In genomic region chr11:79001871-79002270, GRCm38 (mm10) we compare ENCODE assay signal across 14 mouse cellular contexts. TPM values are rescaled to one million over a fixed set of nuclear protein-coding genes. Genes with fewer than 3 reads are reported as not detected.
DNase-seq lines count a peak whose midpoint lies in the region; ATAC-seq lines count a peak whose summit lies in the region.
"Had no signal": no experiment of that assay in that cellular context is flagged by ENCODE, and none has a peak within 500 bp of the region (broad histone marks: within the 10 kb centered on the region; RNA-seq: fewer than 3 reads in every experiment).

No protein-coding gene starts in this region.

- no peaks in the 10 kb centered on the region for H3K27me3 ChIP-seq in heart, embryonic 16.5 days (ENCODE audit: control insufficient read depth, insufficient read depth, low read length)
- no peaks in the 10 kb centered on the region for H3K27me3 ChIP-seq in intestine, embryonic 15.5 days (replicated peaks)
- H3K27me3 ChIP-seq in stomach, embryonic 16.5 days (ENCODE audit: control insufficient read depth, insufficient read depth, low read length) = no peaks in the 10 kb centered on the region
- H3K27me3 ChIP-seq: CH12.LX; forebrain, embryonic 15.5 days had no signal

- H3K27ac ChIP-seq in heart, embryonic 16.5 days (ENCODE audit: low read length) = peak overlapping the region; percentile 87
- H3K27ac ChIP-seq in intestine, embryonic 15.5 days = peak overlapping the region; percentile 61
- H3K27ac ChIP-seq in stomach, embryonic 16.5 days (ENCODE audit: low read length) = peak overlapping the region; percentile 85; the same call in 1 of the 2 replicates
- H3K27ac ChIP-seq: forebrain, embryonic 15.5 days; hindbrain, embryonic 14.5 days had no signal

- no peak overlapping the region for H3K4me3 ChIP-seq in heart, embryonic 16.5 days (ENCODE audit: low read length)
- no peak overlapping the region for H3K4me3 ChIP-seq in intestine, embryonic 15.5 days (replicated peaks)
- no peak overlapping the region for H3K4me3 ChIP-seq in stomach, embryonic 16.5 days (replicated peaks; ENCODE audit: low read length)
- H3K4me3 ChIP-seq: forebrain, embryonic 15.5 days had no signal

- no peak overlapping the region for H3K9ac ChIP-seq in heart, embryonic 16.5 days (ENCODE audit: low read length)
- no peak overlapping the region for H3K9ac ChIP-seq in intestine, embryonic 15.5 days
- H3K9ac ChIP-seq in stomach, embryonic 16.5 days (ENCODE audit: low read length) = no peak overlapping the region
- H3K9ac ChIP-seq: forebrain, embryonic 15.5 days; hindbrain, embryonic 14.5 days had no signal

- no peak overlapping the region for H3K4me2 ChIP-seq in heart, embryonic 16.5 days (ENCODE audit: low read depth, low read length)
- no peak overlapping the region for H3K4me2 ChIP-seq in intestine, embryonic 15.5 days (replicated peaks)
- H3K4me2 ChIP-seq in stomach, embryonic 16.5 days (ENCODE audit: low read depth, low read length) = no peak overlapping the region
- H3K4me2 ChIP-seq: forebrain, embryonic 15.5 days; hindbrain, embryonic 14.5 days; midbrain, embryonic 11.5 days had no signal

- DNase-seq in heart, adult 9 months (ENCODE audit: low spot score in 2 of 2) = no peak
- peak; percentile 63 for DNase-seq in retina, adult 2 months (ENCODE audit: low read depth, low spot score)
- DNase-seq in retina, embryonic 14.5 days (ENCODE audit: low spot score) = no peak
- DNase-seq in c-Kit-positive CD71-positive TER-119-positive erythroid progenitor cells, embryonic 14.5 days (ENCODE audit: low spot score) = no peak
- DNase-seq: adrenal gland, adult 8-10 months; left cerebral cortex, postnatal 4 days; spleen, adult 18-20 months had no signal

- 78% methylated on average over 4 of the region's 4 CpGs for WGBS in heart, embryonic 16.5 days
- 61% methylated on average over 4 of the region's 4 CpGs for WGBS in intestine, embryonic 15.5 days
- WGBS in stomach, embryonic 16.5 days = 76% methylated on average over 4 of the region's 4 CpGs

- peaks cover 8% of the 10 kb centered on the region for H3K4me1 ChIP-seq in heart, embryonic 16.5 days (ENCODE audit: control insufficient read depth, insufficient read depth, low read length)
- peaks cover 23% of the 10 kb centered on the region for H3K4me1 ChIP-seq in intestine, embryonic 15.5 days (replicated peaks)
- peaks cover 13% of the 10 kb centered on the region for H3K4me1 ChIP-seq in stomach, embryonic 16.5 days (ENCODE audit: control insufficient read depth, insufficient read depth, low read length)
- H3K4me1 ChIP-seq: forebrain, embryonic 15.5 days had no signal

- 0 out of 2 replicates have a peak, but pooled peaks cover 3% of the 10 kb centered on the region for H3K9me3 ChIP-seq in heart, embryonic 16.5 days (replicated peaks; ENCODE audit: control insufficient read depth, low read length)
- no peaks in the 10 kb centered on the region for H3K9me3 ChIP-seq in intestine, embryonic 15.5 days
- no peaks in the 10 kb centered on the region for H3K9me3 ChIP-seq in stomach, embryonic 16.5 days (replicated peaks; ENCODE audit: control insufficient read depth, low read length)
- H3K9me3 ChIP-seq: forebrain, embryonic 15.5 days had no signal

- no peak for ATAC-seq in heart, embryonic 16.5 days (replicated peaks; ENCODE audit: extremely low read depth, insufficient read depth, low FRiP score)
- no peak for ATAC-seq in intestine, embryonic 15.5 days
- no peak for ATAC-seq in stomach, embryonic 16.5 days (ENCODE audit: insufficient read depth, low FRiP score)
- ATAC-seq: forebrain, embryonic 15.5 days had no signal

- H3K36me3 ChIP-seq in heart, embryonic 16.5 days (ENCODE audit: control insufficient read depth, insufficient read depth) = no peaks in the 10 kb centered on the region
- no peaks in the 10 kb centered on the region for H3K36me3 ChIP-seq in intestine, embryonic 15.5 days
- H3K36me3 ChIP-seq in stomach, embryonic 16.5 days (ENCODE audit: control insufficient read depth, insufficient read depth, low read length) = no peaks in the 10 kb centered on the region
- H3K36me3 ChIP-seq: forebrain, embryonic 15.5 days had no signal

RNA-seq across cellular contexts. Expression of gene Lgals9, which starts 17.1 kb away (rescaled TPM):
- polyA plus RNA-seq in heart, embryonic 16.5 days (2015; fragmentation: Nextera tagmentation; extraction: Ambion mirVana) = 72.7 and 105 TPM in 2 replicates
- polyA plus RNA-seq in intestine, embryonic 15.5 days (2015; fragmentation: Nextera tagmentation; extraction: Ambion mirVana) = 71.1 and 73.1 TPM in 2 replicates
- polyA plus RNA-seq in stomach, embryonic 16.5 days (2015; fragmentation: Nextera tagmentation; extraction: Ambion mirVana) = 84.2 and 104 TPM in 2 replicates
